Mouse (Mus musculus): ENCODE measurements around the gene Adck2. TPM values are rescaled to one million over a fixed set of nuclear protein-coding genes. Genes with fewer than 3 reads are reported as not detected.

Gene Adck2
- polyA plus RNA-seq (2012; ENCODE audit: insufficient read depth, low replicate concordance): 5.2 and 7.5 TPM in 2 replicates

- peaks cover 4% of the 10 kb centered on the region; the same call in 1 of the 2 replicates for H3K9me3 ChIP-seq
- H3K4me1 ChIP-seq: peaks cover 25% of the 10 kb centered on the region
- peaks cover 30% of the 10 kb centered on the region for H3K36me3 ChIP-seq (replicated peaks; ENCODE audit: low read length)
- peaks cover 12% of the 10 kb centered on the region for H3K27me3 ChIP-seq (replicated peaks)
- H3K4me3 ChIP-seq (replicated peaks): peak within 1 kb of the TSS; percentile 95
- TF ChIP-seq GATA1 (IDR thresholded peaks at IDR 0.05; ENCODE audit: borderline replicate concordance, low read length): no peak
- TF ChIP-seq FLI1 (IDR thresholded peaks at IDR 0.05; ENCODE audit: low read length): no peak
These were observed at the start of gene Adck2 for GRCm38 (mm10) chr6:39573791-39574554. TSS of gene Adck2 (plus strand) at chr6:39573873.

GRCm38 (mm10) chr6:39526797-39527196, 46.9 kb upstream of the Adck2 start:
- no peak overlapping the region for H3K4me3 ChIP-seq (replicated peaks)
- no peaks in the 10 kb centered on the region for H3K36me3 ChIP-seq (replicated peaks; ENCODE audit: low read length)
- TF ChIP-seq FLI1 (IDR thresholded peaks at IDR 0.05; ENCODE audit: low read length): no peak
- TF ChIP-seq GATA1 (IDR thresholded peaks at IDR 0.05; ENCODE audit: borderline replicate concordance, low read length): no peak
- peaks cover 10% of the 10 kb centered on the region for H3K27me3 ChIP-seq (replicated peaks)
- peaks cover 21% of the 10 kb centered on the region for H3K4me1 ChIP-seq
- no peaks in the 10 kb centered on the region for H3K9me3 ChIP-seq

- peaks cover 10% of the 10 kb centered on the region for H3K27me3 ChIP-seq (replicated peaks)
- H3K4me1 ChIP-seq: peaks cover 21% of the 10 kb centered on the region
- peak overlapping the region; percentile 40 for H3K4me3 ChIP-seq (replicated peaks)
- no peaks in the 10 kb centered on the region for H3K9me3 ChIP-seq
- TF ChIP-seq GATA1 (IDR thresholded peaks at IDR 0.05; ENCODE audit: borderline replicate concordance, low read length) (no peak), FLI1 (IDR thresholded peaks at IDR 0.05; ENCODE audit: low read length) (no peak)
- H3K36me3 ChIP-seq (replicated peaks; ENCODE audit: low read length): no peaks in the 10 kb centered on the region
These were observed 46.3 kb upstream of the Adck2 start for GRCm38 (mm10) chr6:39527337-39527784.

- no peak for TF ChIP-seq FLI1 (IDR thresholded peaks at IDR 0.05; ENCODE audit: low read length)
- no peak for TF ChIP-seq GATA1 (IDR thresholded peaks at IDR 0.05; ENCODE audit: borderline replicate concordance, low read length)
- no peak overlapping the region for H3K4me3 ChIP-seq (replicated peaks)
- H3K27me3 ChIP-seq (replicated peaks): peaks cover 11% of the 10 kb centered on the region
- no peaks in the 10 kb centered on the region for H3K36me3 ChIP-seq (replicated peaks; ENCODE audit: low read length)
- peaks cover 18% of the 10 kb centered on the region for H3K4me1 ChIP-seq
- H3K9me3 ChIP-seq: no peaks in the 10 kb centered on the region
These were observed 45.9 kb upstream of the Adck2 start for GRCm38 (mm10) chr6:39527811-39528210.

GRCm38 (mm10) chr6:39528671-39529535, 44.8 kb upstream of the Adck2 start:
- Histone ChIP-seq H3K36me3 (replicated peaks; ENCODE audit: low read length) (no peaks in the 10 kb centered on the region), H3K4me1 (peaks cover 18% of the 10 kb centered on the region), H3K4me3 (replicated peaks) (no peak overlapping the region), H3K27me3 (replicated peaks) (peaks cover 11% of the 10 kb centered on the region), H3K9me3 (0 out of 2 replicates have a peak, but pooled peaks cover 2% of the 10 kb centered on the region)
- TF ChIP-seq FLI1 (IDR thresholded peaks at IDR 0.05; ENCODE audit: low read length): no peak
- TF ChIP-seq GATA1 (IDR thresholded peaks at IDR 0.05; ENCODE audit: borderline replicate concordance, low read length): no peak

- Histone ChIP-seq H3K4me3 (replicated peaks) (no peak overlapping the region), H3K27me3 (replicated peaks) (peaks cover 12% of the 10 kb centered on the region), H3K36me3 (replicated peaks; ENCODE audit: low read length) (no peaks in the 10 kb centered on the region), H3K4me1 (peaks cover 21% of the 10 kb centered on the region), H3K9me3 (0 out of 2 replicates have a peak, but pooled peaks cover 4% of the 10 kb centered on the region)
- no peak for TF ChIP-seq GATA1 (IDR thresholded peaks at IDR 0.05; ENCODE audit: borderline replicate concordance, low read length)
These were observed 38.7 kb upstream of the Adck2 start for GRCm38 (mm10) chr6:39534944-39535343.

GRCm38 (mm10) chr6:39536621-39537020, 37.1 kb upstream of the Adck2 start:
- TF ChIP-seq FLI1 (IDR thresholded peaks at IDR 0.05; ENCODE audit: low read length): no peak
- no peak for TF ChIP-seq GATA1 (IDR thresholded peaks at IDR 0.05; ENCODE audit: borderline replicate concordance, low read length)
- Histone ChIP-seq H3K9me3 (0 out of 2 replicates have a peak, but pooled peaks cover 4% of the 10 kb centered on the region), H3K4me1 (peaks cover 25% of the 10 kb centered on the region), H3K4me3 (replicated peaks) (no peak overlapping the region), H3K27me3 (replicated peaks) (peaks cover 8% of the 10 kb centered on the region), H3K36me3 (replicated peaks; ENCODE audit: low read length) (no peaks in the 10 kb centered on the region)

- Histone ChIP-seq H3K9me3 (0 out of 2 replicates have a peak, but pooled peaks cover 4% of the 10 kb centered on the region), H3K36me3 (replicated peaks; ENCODE audit: low read length) (no peaks in the 10 kb centered on the region), H3K4me3 (replicated peaks) (no peak overlapping the region), H3K4me1 (peaks cover 25% of the 10 kb centered on the region), H3K27me3 (replicated peaks) (peaks cover 8% of the 10 kb centered on the region)
- no peak for TF ChIP-seq GATA1 (IDR thresholded peaks at IDR 0.05; ENCODE audit: borderline replicate concordance, low read length)
- TF ChIP-seq FLI1 (IDR thresholded peaks at IDR 0.05; ENCODE audit: low read length): no peak
These were observed 36.4 kb upstream of the Adck2 start for GRCm38 (mm10) chr6:39537276-39537675.

GRCm38 (mm10) chr6:39538227-39538626, 35.4 kb upstream of the Adck2 start:
- peaks cover 7% of the 10 kb centered on the region for H3K27me3 ChIP-seq (replicated peaks)
- 0 out of 2 replicates have a peak, but pooled peaks cover 4% of the 10 kb centered on the region for H3K9me3 ChIP-seq
- peak overlapping the region; percentile 62 for H3K4me3 ChIP-seq (replicated peaks)
- TF ChIP-seq FLI1 (IDR thresholded peaks at IDR 0.05; ENCODE audit: low read length) (no peak), GATA1 (IDR thresholded peaks at IDR 0.05; ENCODE audit: borderline replicate concordance, low read length) (no peak)
- no peaks in the 10 kb centered on the region for H3K36me3 ChIP-seq (replicated peaks; ENCODE audit: low read length)
- peaks cover 31% of the 10 kb centered on the region for H3K4me1 ChIP-seq
